In genomic region chr11:72961072-72961980, GRCm38 (mm10) we compare ENCODE assay signal across 8 mouse cellular contexts. TPM values are rescaled to one million over a fixed set of nuclear protein-coding genes. Genes with fewer than 3 reads are reported as not detected.
DNase-seq lines count a peak whose midpoint lies in the region; TF ChIP-seq lines count a peak whose summit lies in the region.

Gene Atp2a3, plus strand, starts transcription at chr11:72961169.

- no peaks in the 10 kb centered on the region for H3K36me3 ChIP-seq in E14TG2a.4 (ENCODE audit: insufficient read depth, low read length)
- H3K36me3 ChIP-seq in heart, embryonic 10.5 days: no peaks in the 10 kb centered on the region
- peaks cover 56% of the 10 kb centered on the region for H3K36me3 ChIP-seq in megakaryocyte, embryonic 14.5 days (replicated peaks; ENCODE audit: low read length)

- H3K9me3 ChIP-seq in E14TG2a.4 (ENCODE audit: low read length): no peaks in the 10 kb centered on the region
- no peaks in the 10 kb centered on the region for H3K9me3 ChIP-seq in heart, embryonic 10.5 days
- no peaks in the 10 kb centered on the region for H3K9me3 ChIP-seq in megakaryocyte, embryonic 14.5 days

- peaks cover 69% of the 10 kb centered on the region for H3K4me1 ChIP-seq in E14TG2a.4 (replicated peaks; ENCODE audit: low read depth, low read length)
- H3K4me1 ChIP-seq in brown adipose tissue, adult 24 weeks (ENCODE audit: control insufficient read depth, insufficient read depth, insufficient read length, low read length): peaks cover 7% of the 10 kb centered on the region
- H3K4me1 ChIP-seq in heart, embryonic 10.5 days: peaks cover 46% of the 10 kb centered on the region
- peaks cover 84% of the 10 kb centered on the region for H3K4me1 ChIP-seq in megakaryocyte, embryonic 14.5 days

- DNase-seq in heart, embryonic 10.5 days (ENCODE audit: low spot score): no peak
- DNase-seq in kidney, postnatal 14 days: peak; percentile 48
- DNase-seq in spleen, postnatal 4 days (ENCODE audit: low spot score in 2 of 2): peak; percentile 78 to 86
- DNase-seq in frontal cortex, postnatal 25 days (ENCODE audit: low spot score in 2 of 2): no peak
- DNase-seq in frontal cortex, postnatal 14 days (ENCODE audit: low spot score in 2 of 2): no peak

- peaks cover 57% of the 10 kb centered on the region for H3K27me3 ChIP-seq in E14TG2a.4 (ENCODE audit: insufficient read depth, low read length)
- H3K27me3 ChIP-seq in heart, embryonic 10.5 days (ENCODE audit: insufficient read depth, poor library complexity, severe bottlenecking): peaks cover 61% of the 10 kb centered on the region
- no peaks in the 10 kb centered on the region for H3K27me3 ChIP-seq in megakaryocyte, embryonic 14.5 days (replicated peaks)

- WGBS in heart, embryonic 10.5 days: 4% methylated on average over 70 of the region's 70 CpGs

- H3K27ac ChIP-seq in brown adipose tissue, adult 24 weeks (replicated peaks; ENCODE audit: low read depth, low read length): no peak within 1 kb of the TSS
- peak within 1 kb of the TSS; percentile 56 for H3K27ac ChIP-seq in heart, embryonic 10.5 days

- no peak for TF ChIP-seq CTCF in E14TG2a.4 (conservative IDR thresholded peaks at IDR 0.05; ENCODE audit: low read length)

- H3K4me3 ChIP-seq in E14TG2a.4 (replicated peaks; ENCODE audit: low read length): peak within 1 kb of the TSS; percentile 82
- H3K4me3 ChIP-seq in brown adipose tissue, adult 24 weeks (ENCODE audit: insufficient read depth, low read depth, low read length): peak within 1 kb of the TSS; percentile 64
- H3K4me3 ChIP-seq in heart, embryonic 10.5 days: peak within 1 kb of the TSS; percentile 62
- peak within 1 kb of the TSS; percentile 100 for H3K4me3 ChIP-seq in megakaryocyte, embryonic 14.5 days (replicated peaks)

RNA-seq across cellular contexts. Expression of gene Atp2a3, which starts in this region (rescaled TPM):
- polyA plus RNA-seq in brown adipose tissue, adult 24 weeks (2012; ENCODE audit: insufficient read depth, insufficient read length, missing spikeins): 2.6 and 4.3 TPM in 2 replicates
- 3.4 and 4.1 TPM in 2 replicates for polyA plus RNA-seq in heart, embryonic 10.5 days (2016; fragmentation: Nextera tagmentation; extraction: Ambion mirVana)
- polyA plus RNA-seq in megakaryocyte, embryonic 14.5 days (2012; ENCODE audit: insufficient read depth, low replicate concordance): 354 and 444 TPM in 2 replicates

Comparison
In these comparisons a context has a peak if more than half of its experiments do, and no peak if none do; other contexts are left out.
1. RNA of gene Atp2a3 (polyA plus RNA-seq): 354 to 444 TPM in megakaryocyte, embryonic 14.5 days; 3.4 to 4.1 TPM in heart, embryonic 10.5 days and 2.6 to 4.3 TPM in brown adipose tissue, adult 24 weeks; every median in the first group is over 10 times any median in the second.
2. DNase-seq: peak in kidney, postnatal 14 days (single experiment) and spleen, postnatal 4 days (2 of 2); none in heart, embryonic 10.5 days (single experiment), frontal cortex, postnatal 25 days (0 of 2) and frontal cortex, postnatal 14 days (0 of 2).
3. Peak in every context shown above with its lines, with median percentiles within 50 percentile points of each other: H3K4me3 ChIP-seq.